Mouse (Mus musculus): ENCODE data around the gene Mphosph9.

DNA sequence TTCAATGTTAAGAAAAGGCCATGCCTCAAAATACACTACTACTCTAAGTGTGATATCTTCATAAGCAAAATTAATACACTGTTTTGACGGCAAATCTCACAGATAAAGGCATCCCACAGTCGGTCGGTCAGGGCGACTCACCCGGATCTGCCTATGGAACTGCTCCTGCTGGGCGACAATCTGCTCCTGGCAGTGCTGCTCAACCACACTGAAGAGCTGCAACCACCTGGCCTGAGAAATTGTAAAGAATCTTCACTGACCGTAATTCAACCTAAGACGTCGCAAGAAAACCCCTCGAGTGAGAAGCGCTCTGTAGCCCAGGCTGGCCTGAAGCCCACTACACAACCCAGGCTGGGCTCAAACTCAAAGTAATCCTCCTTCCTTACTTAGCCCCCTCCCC, 11.8 kb downstream of the Mphosph9 start:
- TF ChIP-seq GATA1 (IDR thresholded peaks at IDR 0.05; ENCODE audit: low read length) (no peak), TAL1 (IDR thresholded peaks at IDR 0.05; ENCODE audit: low read length) (no peak)
